Mouse (Mus musculus): ENCODE data around the gene Vmn2r85. TPM values are rescaled to one million over a fixed set of nuclear protein-coding genes. Genes with fewer than 3 reads are reported as not detected.
"Not testable (repeated sequence)": the region's sequence is repeated elsewhere in the genome, so short reads cannot be mapped to it uniquely, and the experiment has no call there.

Gene Vmn2r85
- not detected in 2 replicates for polyA plus RNA-seq (2015; fragmentation: Nextera tagmentation; extraction: Ambion mirVana)

DNA sequence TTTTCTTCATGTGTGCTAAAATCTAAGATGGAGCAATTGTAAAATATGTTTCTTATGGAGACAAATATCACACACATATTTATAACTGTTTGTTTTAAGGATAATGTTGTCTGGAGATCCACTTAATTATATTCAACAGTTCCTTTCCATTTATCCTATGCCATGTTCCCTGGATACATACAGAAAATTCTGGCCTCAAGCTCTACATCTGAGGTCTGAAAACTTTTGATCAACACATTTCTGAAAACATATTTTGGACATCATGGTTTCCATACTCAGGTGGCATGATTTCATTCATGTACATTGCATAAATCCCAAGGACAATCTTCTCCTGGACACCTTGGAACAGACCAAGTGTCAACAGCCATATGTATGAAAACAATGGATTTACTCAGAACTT is at the start of gene Vmn2r85:
Gene Vmn2r85 (minus strand): TSS at position 101 of the 400 bp plus-strand sequence.
- H3K27ac ChIP-seq; H3K27me3 ChIP-seq; H3K9me3 ChIP-seq (replicated peaks); ATAC-seq (ENCODE audit: low read depth); H3K4me1 ChIP-seq (replicated peaks); H3K4me2 ChIP-seq; DNase-seq; H3K9ac ChIP-seq; H3K4me3 ChIP-seq (replicated peaks); H3K36me3 ChIP-seq: not testable (repeated sequence)

DNA sequence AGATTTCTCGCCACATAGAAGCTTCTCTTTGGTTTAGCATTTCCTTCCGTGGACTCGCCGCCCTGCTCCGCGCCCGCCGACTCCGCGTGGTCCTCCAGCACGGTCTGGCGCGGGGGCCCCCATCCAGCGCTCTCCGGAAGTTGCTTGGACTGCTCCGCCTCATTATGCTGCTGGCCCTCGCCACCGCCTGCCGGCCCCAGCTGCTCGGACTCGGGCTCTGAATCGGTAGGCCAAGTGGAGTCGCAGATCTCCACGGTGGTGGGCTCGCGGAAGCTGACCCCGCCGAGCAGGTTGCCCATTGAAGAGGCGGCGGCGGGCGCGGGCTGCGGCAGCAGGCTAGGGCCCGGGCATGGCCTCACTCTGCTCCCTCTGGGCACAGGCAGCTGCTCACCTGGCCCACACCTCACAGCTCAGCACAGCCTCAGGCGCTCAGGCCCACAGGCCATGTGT is 40.8 kb upstream of the Vmn2r85 start:
- H3K4me1 ChIP-seq (replicated peaks), result no peaks in the 10 kb centered on the region
- no peak overlapping the region for H3K27ac ChIP-seq
- 0 out of 2 replicates have a peak, but pooled peaks cover 3% of the 10 kb centered on the region for H3K27me3 ChIP-seq
- H3K9me3 ChIP-seq (replicated peaks), result no peaks in the 10 kb centered on the region
- H3K4me2 ChIP-seq, result peak overlapping the region; percentile 62
- H3K36me3 ChIP-seq, result no peaks in the 10 kb centered on the region
- ATAC-seq (ENCODE audit: low read depth) (peak; percentile 65), DNase-seq (peak; percentile 0)
- no peak overlapping the region for H3K9ac ChIP-seq
- peak overlapping the region; percentile 47 for H3K4me3 ChIP-seq (replicated peaks)
- WGBS (ENCODE audit: insufficient replicate concordance), result 5% methylated on average over 36 of the region's 36 CpGs

DNA sequence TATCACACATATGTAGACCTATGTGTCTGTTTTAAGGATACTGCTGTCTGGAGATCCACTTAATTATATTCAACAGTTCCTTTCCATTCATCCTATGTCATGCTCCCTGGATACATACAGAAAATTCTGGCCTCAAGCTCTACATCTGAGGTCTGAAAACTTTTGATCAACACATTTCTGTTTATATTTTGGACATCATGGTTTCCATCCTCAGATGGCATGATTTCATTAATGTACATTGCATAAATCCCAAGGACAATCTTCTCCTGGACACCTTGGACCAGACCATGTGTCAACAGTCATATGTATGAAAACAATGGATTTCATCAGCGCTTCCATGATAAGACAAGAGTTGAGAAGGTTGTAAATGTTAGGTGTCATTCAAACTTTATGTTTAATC is 26.4 kb upstream of the Vmn2r85 start, which contains the start of gene Vmn2r86:
Gene Vmn2r86 (minus strand): TSS at position 101 of the 400 bp plus-strand sequence.
- H3K36me3 ChIP-seq; H3K4me1 ChIP-seq (replicated peaks); H3K27ac ChIP-seq; ATAC-seq (ENCODE audit: low read depth); DNase-seq; H3K4me2 ChIP-seq; H3K4me3 ChIP-seq (replicated peaks); H3K9ac ChIP-seq; H3K27me3 ChIP-seq; H3K9me3 ChIP-seq (replicated peaks): not testable (repeated sequence)
- 58% methylated on average over 1 of the region's 1 CpGs for WGBS (ENCODE audit: insufficient replicate concordance)

GRCm38 (mm10) chr10:130444776-130445175 is 15.3 kb upstream of the Vmn2r85 start:
- H3K36me3 ChIP-seq, result no peaks in the 10 kb centered on the region
- no peak overlapping the region for H3K9ac ChIP-seq
- 73% methylated on average over 21 of the region's 21 CpGs for WGBS (ENCODE audit: insufficient replicate concordance)
- DNase-seq (no peak), ATAC-seq (ENCODE audit: low read depth) (no peak)
- no peak overlapping the region for H3K27ac ChIP-seq
- peaks cover 4% of the 10 kb centered on the region; the same call in 1 of the 2 replicates for H3K9me3 ChIP-seq (replicated peaks)
- no peak overlapping the region for H3K4me2 ChIP-seq
- H3K4me1 ChIP-seq (replicated peaks), result no peaks in the 10 kb centered on the region
- no peak overlapping the region for H3K4me3 ChIP-seq (replicated peaks)
- H3K27me3 ChIP-seq, result no peaks in the 10 kb centered on the region

- H3K27me3 ChIP-seq; H3K4me2 ChIP-seq; DNase-seq; H3K36me3 ChIP-seq; H3K27ac ChIP-seq; H3K4me3 ChIP-seq (replicated peaks); H3K4me1 ChIP-seq (replicated peaks); H3K9me3 ChIP-seq (replicated peaks); H3K9ac ChIP-seq; ATAC-seq (ENCODE audit: low read depth): not testable (repeated sequence)
- 68% methylated on average over 11 of the region's 11 CpGs for WGBS (ENCODE audit: insufficient replicate concordance)
Observed at GRCm38 (mm10) chr10:130434185-130434898, 4.8 kb upstream of the Vmn2r85 start.

- not testable (repeated sequence) for H3K27ac ChIP-seq; H3K9me3 ChIP-seq (replicated peaks); ATAC-seq (ENCODE audit: low read depth); H3K36me3 ChIP-seq; H3K4me2 ChIP-seq; H3K4me1 ChIP-seq (replicated peaks); DNase-seq; H3K4me3 ChIP-seq (replicated peaks); H3K9ac ChIP-seq; H3K27me3 ChIP-seq
- 43% methylated on average over 2 of the region's 2 CpGs for WGBS (ENCODE audit: insufficient replicate concordance)
Observed at GRCm38 (mm10) chr10:130422368-130422767, 7.1 kb downstream of the Vmn2r85 start.

- WGBS (ENCODE audit: insufficient replicate concordance), result 53% methylated on average over 3 of the region's 3 CpGs
- no peak overlapping the region for H3K9ac ChIP-seq
- H3K4me1 ChIP-seq (replicated peaks), result no peaks in the 10 kb centered on the region
- DNase-seq (no peak), ATAC-seq (ENCODE audit: low read depth) (no peak)
- no peaks in the 10 kb centered on the region for H3K36me3 ChIP-seq
- H3K4me3 ChIP-seq (replicated peaks), result no peak overlapping the region
- H3K27ac ChIP-seq, result no peak overlapping the region
- no peaks in the 10 kb centered on the region for H3K27me3 ChIP-seq
- H3K4me2 ChIP-seq, result no peak overlapping the region
- no peaks in the 10 kb centered on the region for H3K9me3 ChIP-seq (replicated peaks)
Observed at GRCm38 (mm10) chr10:130420401-130420800, 9.1 kb downstream of the Vmn2r85 start.

- H3K36me3 ChIP-seq; H3K4me1 ChIP-seq (replicated peaks); H3K9ac ChIP-seq; H3K27ac ChIP-seq; H3K9me3 ChIP-seq (replicated peaks); H3K4me2 ChIP-seq; H3K27me3 ChIP-seq; ATAC-seq (ENCODE audit: low read depth); H3K4me3 ChIP-seq (replicated peaks); DNase-seq: not testable (repeated sequence)
- WGBS (ENCODE audit: insufficient replicate concordance), result 44% methylated on average over 2 of the region's 2 CpGs
Observed at GRCm38 (mm10) chr10:130419954-130420353, 9.5 kb downstream of the Vmn2r85 start.

DNA sequence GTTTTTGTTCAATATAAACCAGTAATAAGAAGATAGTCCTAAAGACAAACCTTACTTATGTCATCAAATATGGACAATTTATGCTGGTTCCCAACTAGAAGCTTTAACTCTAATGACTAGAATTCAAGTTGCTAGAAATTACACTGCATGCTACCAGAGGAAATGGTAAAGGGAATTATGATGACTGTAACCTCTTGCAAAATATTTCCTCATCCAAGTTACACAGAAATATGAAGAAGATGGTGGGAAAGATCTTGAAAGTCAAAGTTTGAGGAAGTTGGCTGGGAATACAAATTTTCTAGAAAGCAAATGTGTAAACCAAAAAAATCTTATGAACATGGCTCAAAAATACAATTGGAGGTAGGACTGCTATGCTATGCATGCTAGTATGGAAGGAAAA is 13.2 kb downstream of the Vmn2r85 start:
- not testable (repeated sequence) for H3K27me3 ChIP-seq; H3K4me3 ChIP-seq (replicated peaks); ATAC-seq (ENCODE audit: low read depth); H3K4me1 ChIP-seq (replicated peaks); DNase-seq; H3K4me2 ChIP-seq; H3K36me3 ChIP-seq; H3K9me3 ChIP-seq (replicated peaks); H3K9ac ChIP-seq; H3K27ac ChIP-seq

- not testable (repeated sequence) for H3K9ac ChIP-seq; H3K27me3 ChIP-seq; H3K4me3 ChIP-seq (replicated peaks); H3K27ac ChIP-seq; H3K9me3 ChIP-seq (replicated peaks); H3K36me3 ChIP-seq; DNase-seq; H3K4me1 ChIP-seq (replicated peaks); H3K4me2 ChIP-seq
- WGBS (ENCODE audit: insufficient replicate concordance), result 50% methylated on average over 18 of the region's 35 CpGs
- ATAC-seq (ENCODE audit: low read depth), result peak; percentile 51
Observed at GRCm38 (mm10) chr10:130412167-130412698, 17.3 kb downstream of the Vmn2r85 start.

DNA sequence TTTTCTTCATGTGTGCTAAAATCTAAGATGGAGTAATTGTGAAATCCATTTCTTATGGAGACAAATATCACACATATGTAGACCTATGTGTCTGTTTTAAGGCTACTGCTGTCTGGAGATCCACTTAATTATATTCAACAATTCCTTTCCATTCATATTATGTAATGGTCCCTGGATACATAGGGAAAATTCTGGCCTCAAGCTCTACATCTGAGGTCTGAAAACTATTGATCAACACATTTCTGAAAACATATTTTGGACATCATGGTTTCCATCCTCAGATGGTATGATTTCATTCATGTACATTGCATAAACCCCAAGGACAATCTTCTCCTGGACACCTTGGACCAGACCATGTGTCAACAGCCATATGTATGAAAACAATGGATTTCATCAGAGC is 35.3 kb downstream of the Vmn2r85 start, which contains the start of gene Vmn2r84:
Gene Vmn2r84 (minus strand): TSS at position 101 of the 400 bp plus-strand sequence.
- H3K9me3 ChIP-seq (replicated peaks), result no peaks in the 10 kb centered on the region
- H3K4me2 ChIP-seq, result no peak within 1 kb of the TSS
- no peaks in the 10 kb centered on the region for H3K36me3 ChIP-seq
- no peaks in the 10 kb centered on the region for H3K4me1 ChIP-seq (replicated peaks)
- H3K9ac ChIP-seq, result no peak within 1 kb of the TSS
- no peak within 1 kb of the TSS for H3K4me3 ChIP-seq (replicated peaks)
- DNase-seq (no peak), ATAC-seq (ENCODE audit: low read depth) (no peak)
- no peaks in the 10 kb centered on the region for H3K27me3 ChIP-seq
- H3K27ac ChIP-seq, result no peak within 1 kb of the TSS

- no peak overlapping the region for H3K9ac ChIP-seq
- H3K27me3 ChIP-seq, result no peaks in the 10 kb centered on the region
- 55% methylated on average over 2 of the region's 2 CpGs for WGBS (ENCODE audit: insufficient replicate concordance)
- no peak overlapping the region for H3K27ac ChIP-seq
- H3K4me3 ChIP-seq (replicated peaks), result no peak overlapping the region
- peak; percentile 39; the same call in 1 of the 2 replicates for ATAC-seq (ENCODE audit: low read depth)
- no peaks in the 10 kb centered on the region for H3K36me3 ChIP-seq
- no peak for DNase-seq
- H3K4me2 ChIP-seq, result no peak overlapping the region
- no peaks in the 10 kb centered on the region for H3K9me3 ChIP-seq (replicated peaks)
- no peaks in the 10 kb centered on the region for H3K4me1 ChIP-seq (replicated peaks)
Observed at GRCm38 (mm10) chr10:130375145-130375544, 54.4 kb downstream of the Vmn2r85 start.
